Mouse (Mus musculus) layer of hippocampus, adult 11-12 months (tissue): ENCODE measurements around the gene Dnaic2.

ENCODE experiments used
- DNase-seq: peaks from one replicate; pipeline ENCODE4 v3.0.0; 2022; ENCODE audit warnings: low spot score

Gene Dnaic2

GRCm38 (mm10) chr11:114798624-114799023 is 71.4 kb downstream of the Dnaic2 start, which contains the start of gene Gpr142:
Gene Gpr142, plus strand, starts transcription at chr11:114798924.
- DNase-seq, result no peak

- no peak for DNase-seq
Measured at GRCm38 (mm10) chr11:114801906-114802305, 74.7 kb downstream of the Dnaic2 start.

- DNase-seq, result no peak
Measured at GRCm38 (mm10) chr11:114802540-114803267, 75.5 kb downstream of the Dnaic2 start.

- no peak for DNase-seq
Measured at GRCm38 (mm10) chr11:114803990-114804389, 76.8 kb downstream of the Dnaic2 start.

GRCm38 (mm10) chr11:114807025-114807424 is 79.8 kb downstream of the Dnaic2 start:
- DNase-seq, result no peak
